Mouse (Mus musculus): ENCODE data around the gene Plcl1.

DNA sequence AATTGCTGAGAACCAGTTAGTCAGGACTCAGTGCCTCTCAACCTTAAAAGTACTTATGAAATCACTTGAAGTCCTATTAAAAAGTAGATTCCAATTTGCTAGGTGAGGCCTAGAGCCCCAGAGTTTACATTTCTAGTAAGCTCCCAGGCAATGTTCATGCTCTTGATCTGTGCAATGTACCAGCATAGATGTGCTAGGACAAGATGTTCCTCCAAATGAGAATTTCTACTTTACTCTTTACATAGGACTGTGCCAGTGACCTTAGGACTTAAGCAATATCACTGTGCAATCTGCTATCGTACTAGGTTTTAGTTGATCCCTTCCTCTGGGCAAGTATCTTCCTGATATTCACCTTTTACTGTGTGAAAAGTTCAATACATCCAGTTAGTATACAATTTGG, 103.9 kb downstream of the Plcl1 start:
- TF ChIP-seq POLR2A (IDR thresholded peaks at IDR 0.05; ENCODE audit: control insufficient read depth, low read depth, low read length) (no peak), CTCF (IDR thresholded peaks at IDR 0.05; ENCODE audit: control insufficient read depth, insufficient read depth, insufficient replicate concordance, low read depth, low read length) (no peak)

Measured in testis, adult 2 months (tissue).